In genomic region chr14:52021568-52022212, GRCm38 (mm10) we compare ENCODE assay signal across 11 mouse cellular contexts. TPM values are rescaled to one million over a fixed set of nuclear protein-coding genes. Genes with fewer than 3 reads are reported as not detected.
DNase-seq lines count a peak whose midpoint lies in the region; ATAC-seq and TF ChIP-seq lines count a peak whose summit lies in the region.
"Had no signal": no experiment of that assay in that cellular context is flagged by ENCODE, and none has a peak within 500 bp of the region (broad histone marks: within the 10 kb centered on the region; RNA-seq: fewer than 3 reads in every experiment).

No protein-coding gene starts in this region.

- no peaks in the 10 kb centered on the region for H3K27me3 ChIP-seq in heart, embryonic 11.5 days (ENCODE audit: control insufficient read depth, insufficient read depth, low read length)
- H3K27me3 ChIP-seq in lung, embryonic 15.5 days = no peaks in the 10 kb centered on the region
- no peaks in the 10 kb centered on the region for H3K27me3 ChIP-seq in embryonic facial prominence, embryonic 14.5 days (replicated peaks; ENCODE audit: control insufficient read depth, insufficient read depth, low read length)
- no peaks in the 10 kb centered on the region for H3K27me3 ChIP-seq in liver, postnatal 0 days (ENCODE audit: insufficient read depth, low read length)
- H3K27me3 ChIP-seq: neural tube, embryonic 12.5 days had no signal

- 86% methylated on average over 8 of the region's 8 CpGs for WGBS in heart, embryonic 11.5 days (ENCODE audit: insufficient replicate concordance)
- 86% methylated on average over 8 of the region's 8 CpGs for WGBS in lung, embryonic 15.5 days
- WGBS in embryonic facial prominence, embryonic 14.5 days = 92% methylated on average over 8 of the region's 8 CpGs
- WGBS in liver, postnatal 0 days (ENCODE audit: insufficient replicate concordance) = 67% methylated on average over 8 of the region's 8 CpGs

- TF ChIP-seq CTCF in liver, postnatal 0 days (IDR thresholded peaks at IDR 0.05; ENCODE audit: low read depth) = no peak
- no peak for TF ChIP-seq CTCF in left cerebral cortex, adult 2 months (IDR thresholded peaks at IDR 0.05)

- DNase-seq in heart, adult 18-20 months = no peak
- DNase-seq in lung, postnatal 36 days = no peak
- DNase-seq in embryonic facial prominence, embryonic 14.5 days (ENCODE audit: low spot score) = no peak
- no peak for DNase-seq in liver, postnatal 0 days
- DNase-seq in left cerebral cortex, adult 2 months (ENCODE audit: extremely low spot score in 1 of 2, low spot score in 2 of 2) = no peak
- DNase-seq in frontal cortex, postnatal 14 days (ENCODE audit: low spot score in 2 of 2) = no peak
- DNase-seq: heart, postnatal 36 days had no signal

- H3K4me3 ChIP-seq in heart, embryonic 11.5 days (ENCODE audit: low read depth, low read length) = no peak overlapping the region
- no peak overlapping the region for H3K4me3 ChIP-seq in lung, embryonic 15.5 days
- no peak overlapping the region for H3K4me3 ChIP-seq in embryonic facial prominence, embryonic 14.5 days (ENCODE audit: low read depth, low read length)
- H3K4me3 ChIP-seq in liver, postnatal 0 days (ENCODE audit: low read depth, low read length) = no peak overlapping the region
- no peak overlapping the region for H3K4me3 ChIP-seq in left cerebral cortex, adult 2 months

- no peak for ATAC-seq in heart, embryonic 11.5 days (replicated peaks; ENCODE audit: insufficient number of reproducible peaks, low FRiP score, low TSS enrichment)
- ATAC-seq in lung, embryonic 15.5 days (ENCODE audit: borderline replicate concordance, extremely low read depth, low FRiP score, low TSS enrichment) = no peak
- ATAC-seq in embryonic facial prominence, embryonic 14.5 days (ENCODE audit: low read depth) = no peak
- ATAC-seq in liver, postnatal 0 days = no peak

- peak overlapping the region; percentile 86 for H3K4me2 ChIP-seq in heart, embryonic 11.5 days
- no peak overlapping the region for H3K4me2 ChIP-seq in lung, embryonic 15.5 days
- H3K4me2 ChIP-seq in embryonic facial prominence, embryonic 14.5 days (ENCODE audit: low read depth, low read length) = no peak overlapping the region; the same call in 1 of the 2 replicates
- 0 out of 2 replicates have a peak overlapping the region, but pooled peaks have one; percentile 74 for H3K4me2 ChIP-seq in liver, postnatal 0 days (ENCODE audit: low read depth, low read length)

- H3K4me1 ChIP-seq in heart, embryonic 11.5 days (ENCODE audit: control insufficient read depth, insufficient read depth, low read length) = peaks cover 20% of the 10 kb centered on the region
- H3K4me1 ChIP-seq in lung, embryonic 15.5 days = peaks cover 35% of the 10 kb centered on the region
- H3K4me1 ChIP-seq in embryonic facial prominence, embryonic 14.5 days (ENCODE audit: control insufficient read depth, insufficient read depth, low read length) = peaks cover 22% of the 10 kb centered on the region; the same call in 1 of the 2 replicates
- peaks cover 42% of the 10 kb centered on the region for H3K4me1 ChIP-seq in liver, postnatal 0 days (ENCODE audit: insufficient read depth)

- peak; percentile 72; the same call in 1 of the 2 replicates for TF ChIP-seq EP300 in liver, postnatal 0 days (IDR thresholded peaks at IDR 0.05; ENCODE audit: low read depth)

- H3K9me3 ChIP-seq in heart, embryonic 11.5 days (replicated peaks; ENCODE audit: control insufficient read depth, low read length) = no peaks in the 10 kb centered on the region
- no peaks in the 10 kb centered on the region for H3K9me3 ChIP-seq in lung, embryonic 15.5 days
- no peaks in the 10 kb centered on the region for H3K9me3 ChIP-seq in embryonic facial prominence, embryonic 14.5 days (ENCODE audit: control insufficient read depth, low read length)
- no peaks in the 10 kb centered on the region for H3K9me3 ChIP-seq in liver, postnatal 0 days (ENCODE audit: low read length)
- H3K9me3 ChIP-seq: neural tube, embryonic 12.5 days had no signal

- no peak overlapping the region for H3K9ac ChIP-seq in heart, embryonic 11.5 days (ENCODE audit: low read depth, low read length)
- no peak overlapping the region for H3K9ac ChIP-seq in lung, embryonic 15.5 days
- H3K9ac ChIP-seq in embryonic facial prominence, embryonic 14.5 days (ENCODE audit: low read depth, low read length) = no peak overlapping the region
- no peak overlapping the region for H3K9ac ChIP-seq in liver, postnatal 0 days (replicated peaks)
- H3K9ac ChIP-seq: neural tube, embryonic 12.5 days had no signal

- peak overlapping the region; percentile 100; the same call in 1 of the 2 replicates for H3K27ac ChIP-seq in heart, embryonic 11.5 days (ENCODE audit: low read depth, low read length)
- H3K27ac ChIP-seq in lung, embryonic 15.5 days = peak overlapping the region; percentile 99; the same call in 1 of the 2 replicates
- peak overlapping the region; percentile 100 for H3K27ac ChIP-seq in embryonic facial prominence, embryonic 14.5 days (replicated peaks; ENCODE audit: low read depth, low read length)
- peak overlapping the region; percentile 98 for H3K27ac ChIP-seq in liver, postnatal 0 days (ENCODE audit: low read depth)
- H3K27ac ChIP-seq in left cerebral cortex, adult 2 months = no peak overlapping the region
- H3K27ac ChIP-seq: neural tube, embryonic 12.5 days had no signal

- H3K36me3 ChIP-seq in heart, embryonic 11.5 days (ENCODE audit: control insufficient read depth, insufficient read depth, low read length) = no peaks in the 10 kb centered on the region
- no peaks in the 10 kb centered on the region for H3K36me3 ChIP-seq in lung, embryonic 15.5 days
- H3K36me3 ChIP-seq in embryonic facial prominence, embryonic 14.5 days (ENCODE audit: control insufficient read depth, insufficient read depth, low read length) = no peaks in the 10 kb centered on the region
- H3K36me3 ChIP-seq in liver, postnatal 0 days (replicated peaks; ENCODE audit: insufficient read depth, low read length) = 0 out of 2 replicates have a peak, but pooled peaks cover 2% of the 10 kb centered on the region
- H3K36me3 ChIP-seq: neural tube, embryonic 12.5 days had no signal

- intact Hi-C loops in left cerebral cortex, adult 2 months (cut with DNase I) = loop anchor here (5.0 to 10.0 kb wide), 4 partner anchors 71 to 293 kb away; partner anchors contain the start of genes Ang4 and Mettl17

RNA-seq across cellular contexts. Expression of gene Zfp219, which starts 1.2 kb away (rescaled TPM):
- 22.0 and 22.8 TPM in 2 replicates for polyA plus RNA-seq in heart, embryonic 11.5 days (2014; fragmentation: Nextera tagmentation; extraction: Ambion mirVana)
- 10 to 100 TPM; 22.3 to 23.4 TPM for total RNA-seq in heart, adult 18-20 months (2021)
- 25.7 and 26.3 TPM in 2 replicates for polyA plus RNA-seq in lung, embryonic 15.5 days (2015; fragmentation: Nextera tagmentation; extraction: Ambion mirVana)
- 21.4 and 25.2 TPM in 2 replicates for polyA plus RNA-seq in embryonic facial prominence, embryonic 14.5 days (2014; fragmentation: Nextera tagmentation; extraction: Ambion mirVana)
- 8.8 and 9.0 TPM in 2 replicates for polyA plus RNA-seq in liver, postnatal 0 days (2015; fragmentation: Nextera tagmentation; extraction: Ambion mirVana)
- total RNA-seq in left cerebral cortex, adult 2 months (2021) = 10 to 100 TPM; 36.4 to 41.4 TPM

RNA-seq across cellular contexts. Expression of gene Tmem253, which starts 6.2 kb away (rescaled TPM):
- polyA plus RNA-seq in heart, embryonic 11.5 days (2014; fragmentation: Nextera tagmentation; extraction: Ambion mirVana) = 0.48 and 1.0 TPM in 2 replicates
- 1 to 10 TPM; 2.9 to 3.2 TPM for total RNA-seq in heart, adult 18-20 months (2021)
- 0.26 and 0.57 TPM in 2 replicates for polyA plus RNA-seq in lung, embryonic 15.5 days (2015; fragmentation: Nextera tagmentation; extraction: Ambion mirVana)
- 0.64 and 0.82 TPM in 2 replicates for polyA plus RNA-seq in embryonic facial prominence, embryonic 14.5 days (2014; fragmentation: Nextera tagmentation; extraction: Ambion mirVana)
- polyA plus RNA-seq in liver, postnatal 0 days (2015; fragmentation: Nextera tagmentation; extraction: Ambion mirVana) = 0.23 and 0.31 TPM in 2 replicates
- total RNA-seq in left cerebral cortex, adult 2 months (2021) = under 1 TPM in 1 of 2 experiments, not detected in 1; 0.37 TPM

RNA-seq across cellular contexts. Expression of gene Olfr221, which starts 20.6 kb away (rescaled TPM):
- not detected in 2 replicates for polyA plus RNA-seq in heart, embryonic 11.5 days (2014; fragmentation: Nextera tagmentation; extraction: Ambion mirVana)
- not detected for total RNA-seq in heart, adult 18-20 months (2021)
- not detected in 2 replicates for polyA plus RNA-seq in lung, embryonic 15.5 days (2015; fragmentation: Nextera tagmentation; extraction: Ambion mirVana)
- not detected in 2 replicates for polyA plus RNA-seq in embryonic facial prominence, embryonic 14.5 days (2014; fragmentation: Nextera tagmentation; extraction: Ambion mirVana)
- polyA plus RNA-seq in liver, postnatal 0 days (2015; fragmentation: Nextera tagmentation; extraction: Ambion mirVana) = not detected in 2 replicates
- total RNA-seq in left cerebral cortex, adult 2 months (2021) = not detected
- total RNA-seq: heart, postnatal 36 days; layer of hippocampus, postnatal 10 days had no signal
- polyA plus RNA-seq: neural tube, embryonic 12.5 days had no signal

RNA-seq across cellular contexts. Expression of gene Arhgef40, which starts 37.2 kb away (rescaled TPM):
- polyA plus RNA-seq in heart, embryonic 11.5 days (2014; fragmentation: Nextera tagmentation; extraction: Ambion mirVana) = 57.5 and 58.3 TPM in 2 replicates
- 10 to 100 TPM; 24.1 to 25.2 TPM for total RNA-seq in heart, adult 18-20 months (2021)
- polyA plus RNA-seq in lung, embryonic 15.5 days (2015; fragmentation: Nextera tagmentation; extraction: Ambion mirVana) = 105 TPM in 2 replicates
- polyA plus RNA-seq in embryonic facial prominence, embryonic 14.5 days (2014; fragmentation: Nextera tagmentation; extraction: Ambion mirVana) = 113 and 128 TPM in 2 replicates
- polyA plus RNA-seq in liver, postnatal 0 days (2015; fragmentation: Nextera tagmentation; extraction: Ambion mirVana) = 5.8 and 7.2 TPM in 2 replicates
- total RNA-seq in left cerebral cortex, adult 2 months (2021) = 10 to 100 TPM; 28.8 to 31.1 TPM

Comparison
In these comparisons a context has a peak if more than half of its experiments do, and no peak if none do; other contexts are left out.
1. H3K4me2 ChIP-seq: peak in heart, embryonic 11.5 days (single experiment) and liver, postnatal 0 days (single experiment); none in lung, embryonic 15.5 days (single experiment) and embryonic facial prominence, embryonic 14.5 days (single experiment).